Mouse (Mus musculus) granulocyte monocyte progenitor cell, adult 5-6 weeks (primary cell): ENCODE results near the gene Kif27. TPM values are rescaled to one million over a fixed set of nuclear protein-coding genes. Genes with fewer than 3 reads are reported as not detected.

Experiments
- ATAC-seq: replicated peaks from 2 replicates; pipeline ENCODE4 v1.8.0; 2016; ENCODE audit warnings: mild to moderate bottlenecking, moderate TSS enrichment, inconsistent platforms; ENCODE audit not compliant: poor library complexity, severe bottlenecking
- total RNA-seq, 2 experiments: library from RNA; stranded (forward) in 1 of 2; stranded (reverse) in 1 of 2; fragments of 200-712, 200-1000 nt in 1 of 2; fragments of >200 nt in 1 of 2; fragmentation: Nextera tagmentation in 1 of 2; gene quantifications; 2 replicates each; pipeline ENCODE4 v1.2.3; 2014 to 2017

Kif27 gene
- total RNA-seq, 2 experiments from 2014 or later, result not detected

GRCm38 (mm10) chr13:58283466-58283865 lies 75.5 kb downstream of the Kif27 start:
- ATAC-seq, result no peak

- no peak for ATAC-seq
Observed at GRCm38 (mm10) chr13:58281936-58282335, 77.0 kb downstream of the Kif27 start.

GRCm38 (mm10) chr13:58280528-58280927 lies 78.4 kb downstream of the Kif27 start:
- ATAC-seq, result no peak

- no peak for ATAC-seq
Observed at GRCm38 (mm10) chr13:58276256-58276655, 82.7 kb downstream of the Kif27 start.

- ATAC-seq, result no peak
Observed at GRCm38 (mm10) chr13:58275599-58275998, 83.3 kb downstream of the Kif27 start, which contains the start of gene Gkap1. Gene Gkap1 (minus strand): TSS chr13:58275699.

- no peak for ATAC-seq
Observed at GRCm38 (mm10) chr13:58275076-58275475, 83.8 kb downstream of the Kif27 start.

GRCm38 (mm10) chr13:58274259-58274991 lies 84.5 kb downstream of the Kif27 start:
- ATAC-seq, result peak; percentile 76

- ATAC-seq, result peak; percentile 30
Observed at GRCm38 (mm10) chr13:58273411-58274258, 85.3 kb downstream of the Kif27 start.

GRCm38 (mm10) chr13:58266864-58267263 lies 92.1 kb downstream of the Kif27 start:
- no peak for ATAC-seq

GRCm38 (mm10) chr13:58263546-58263945 lies 95.4 kb downstream of the Kif27 start:
- peak; percentile 84 for ATAC-seq

- ATAC-seq, result no peak
Observed at GRCm38 (mm10) chr13:58261674-58262073, 97.2 kb downstream of the Kif27 start.

GRCm38 (mm10) chr13:58253268-58253667 lies 105.7 kb downstream of the Kif27 start:
- ATAC-seq, result no peak

GRCm38 (mm10) chr13:58248957-58249356 lies 110.0 kb downstream of the Kif27 start:
- ATAC-seq, result no peak

Other genes with a start within 250 kb of the Kif27 start
- 7.4 and 7.8 TPM in 2 replicates for gene Klhl3, start 245.5 kb downstream of the Kif27 start, total RNA-seq (2014; fragmentation: Nextera tagmentation)
- 4.1 and 4.9 TPM in 2 replicates for gene Klhl3, start 245.5 kb downstream of the Kif27 start, total RNA-seq (2017)
- 112 and 130 TPM in 2 replicates for gene Hnrnpa0, start 230.6 kb downstream of the Kif27 start, total RNA-seq (2014; fragmentation: Nextera tagmentation)
- 77.9 and 83.8 TPM in 2 replicates for gene Hnrnpa0, start 230.6 kb downstream of the Kif27 start, total RNA-seq (2017)
- gene Idnk, start 201.5 kb downstream of the Kif27 start, total RNA-seq (2014; fragmentation: Nextera tagmentation), result 44.7 and 45.9 TPM in 2 replicates
- 41.6 and 44.6 TPM in 2 replicates for gene Idnk, start 201.5 kb downstream of the Kif27 start, total RNA-seq (2017)
- gene Ubqln1, start 143.5 kb downstream of the Kif27 start, total RNA-seq (2014; fragmentation: Nextera tagmentation), result 49.9 and 50.9 TPM in 2 replicates
- gene Ubqln1, start 143.5 kb downstream of the Kif27 start, total RNA-seq (2017), result 55.5 and 61.7 TPM in 2 replicates
- 7.6 and 10.8 TPM in 2 replicates for gene Gkap1, start 83.4 kb downstream of the Kif27 start, total RNA-seq (2014; fragmentation: Nextera tagmentation)
- 16.4 and 17.8 TPM in 2 replicates for gene Gkap1, start 83.4 kb downstream of the Kif27 start, total RNA-seq (2017)
- gene 2210016F16Rik, start 26.1 kb upstream of the Kif27 start, total RNA-seq (2014; fragmentation: Nextera tagmentation), result 12.2 and 17.8 TPM in 2 replicates
- 10.6 and 16.6 TPM in 2 replicates for gene 2210016F16Rik, start 26.1 kb upstream of the Kif27 start, total RNA-seq (2017)
- gene Rmi1, start 43.1 kb upstream of the Kif27 start, total RNA-seq (2014; fragmentation: Nextera tagmentation), result 34.7 and 36.1 TPM in 2 replicates
- gene Rmi1, start 43.1 kb upstream of the Kif27 start, total RNA-seq (2017), result 20.0 and 22.8 TPM in 2 replicates
- gene Hnrnpk, start 44.2 kb upstream of the Kif27 start, total RNA-seq (2014; fragmentation: Nextera tagmentation), result 748 and 806 TPM in 2 replicates
- 1,667 and 2,102 TPM in 2 replicates for gene Hnrnpk, start 44.2 kb upstream of the Kif27 start, total RNA-seq (2017)